Mouse (Mus musculus) neural tube, postnatal 0 days (tissue): ENCODE data around the gene Vmn2r62. TPM values are rescaled to one million over a fixed set of nuclear protein-coding genes. Genes with fewer than 3 reads are reported as not detected.

Experiments
- polyA plus RNA-seq: library from polyadenylated mRNA; unstranded; fragments of >200 nt; fragmentation: Nextera tagmentation; extraction: Ambion mirVana; gene quantifications from 2 replicates; pipeline ENCODE4 v1.2.1, GENCODE M21; 2015

Gene Vmn2r62
- not detected in 2 replicates for polyA plus RNA-seq

DNA sequence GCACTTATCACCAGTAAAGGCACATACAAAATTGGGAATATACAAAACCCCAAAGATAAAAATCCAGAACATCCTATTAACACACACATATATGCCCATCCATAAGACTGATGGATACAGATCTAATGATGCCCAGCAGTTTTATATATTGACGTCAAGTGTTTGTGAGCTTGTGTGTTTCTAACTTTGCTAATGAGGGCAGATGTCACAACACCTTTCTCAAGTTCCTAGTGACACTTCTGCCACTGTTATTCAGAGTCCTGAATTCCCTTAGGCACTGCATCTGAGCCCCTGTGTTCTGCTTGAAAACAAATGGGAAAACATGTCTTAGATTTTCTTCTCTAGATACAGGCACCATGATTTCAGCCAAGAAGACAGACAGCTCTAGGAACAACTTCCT, at the start of gene Vmn2r62:
TSS of gene Vmn2r62 (minus strand) at position 101 of the 400 bp plus-strand sequence.

GRCm38 (mm10) chr7:42726917-42727316, 66.4 kb downstream of the Vmn2r62 start, which contains the start of gene Gm17067:
Gene Gm17067, minus strand, starts transcription at chr7:42727017.

Other genes starting within 250 kb of the Vmn2r62 start
- gene Gm21028, start 214.9 kb downstream of the Vmn2r62 start, polyA plus RNA-seq = not detected in 2 replicates
- 1.5 and 1.9 TPM in 2 replicates for gene Zfp977, start 201.0 kb downstream of the Vmn2r62 start, polyA plus RNA-seq
- gene Zfp976, start 150.9 kb downstream of the Vmn2r62 start, polyA plus RNA-seq = 1.6 and 1.9 TPM in 2 replicates
- 4.4 and 4.8 TPM in 2 replicates for gene Zfp975, start 100.8 kb downstream of the Vmn2r62 start, polyA plus RNA-seq
- not detected in 2 replicates for gene Gm17067, start 66.5 kb downstream of the Vmn2r62 start, polyA plus RNA-seq
- not detected in 2 replicates for gene Gm2381, start 73.7 kb upstream of the Vmn2r62 start, polyA plus RNA-seq
- gene Vmn2r63, start 140.3 kb upstream of the Vmn2r62 start, polyA plus RNA-seq = not detected in 2 replicates
- not detected in 2 replicates for gene Gm9268, start 225.2 kb upstream of the Vmn2r62 start, polyA plus RNA-seq